Mouse (Mus musculus) adrenal gland, postnatal 10 days (tissue): ENCODE data around the gene Prdx1. TPM values are rescaled to one million over a fixed set of nuclear protein-coding genes. Genes with fewer than 3 reads are reported as not detected.
A peak's percentile ranks its signal among the peaks of the same experiment; 100 is the strongest.
"Not testable (repeated sequence)": the region's sequence is repeated elsewhere in the genome, so short reads cannot be mapped to it uniquely, and the experiment has no call there.

Experiments
- DNase-seq: peaks from one replicate; pipeline ENCODE4 v3.0.0; 2021; ENCODE audit warnings: mixed read lengths
- total RNA-seq, 2 experiments: library from RNA; stranded (reverse); gene quantifications; 2 replicates each; pipeline ENCODE4 v1.2.3; 2021

The Prdx1 gene
- total RNA-seq, 2 experiments from 2014 or later, result 573 to 689 TPM

GRCm38 (mm10) chr4:116677808-116678207 lies 7.5 kb upstream of the Prdx1 start:
- no peak for DNase-seq

GRCm38 (mm10) chr4:116679141-116679540 lies 6.2 kb upstream of the Prdx1 start:
- no peak for DNase-seq

GRCm38 (mm10) chr4:116680521-116680920 lies 4.8 kb upstream of the Prdx1 start:
- not testable (repeated sequence) for DNase-seq

- no peak for DNase-seq
Measured at GRCm38 (mm10) chr4:116683957-116684356, 1.4 kb upstream of the Prdx1 start.

GRCm38 (mm10) chr4:116684665-116685064 lies 679 bp upstream of the Prdx1 start:
- no peak for DNase-seq

- DNase-seq, result no peak
Measured at GRCm38 (mm10) chr4:116687041-116687440, 1.7 kb downstream of the Prdx1 start.

GRCm38 (mm10) chr4:116689309-116689876 lies 4.0 kb downstream of the Prdx1 start:
- no peak for DNase-seq

- DNase-seq, result no peak
Measured at GRCm38 (mm10) chr4:116692146-116692545, 6.8 kb downstream of the Prdx1 start.

- DNase-seq, result no peak
Measured at GRCm38 (mm10) chr4:116693785-116694184, 8.4 kb downstream of the Prdx1 start.

- DNase-seq, result peak; percentile 61
Measured at GRCm38 (mm10) chr4:116698693-116699342, 13.5 kb downstream of the Prdx1 start.

- DNase-seq, result no peak
Measured at GRCm38 (mm10) chr4:116700964-116701363, 15.6 kb downstream of the Prdx1 start.

GRCm38 (mm10) chr4:116703804-116704203 lies 18.5 kb downstream of the Prdx1 start:
- peak; percentile 87 for DNase-seq

- no peak for DNase-seq
Measured at GRCm38 (mm10) chr4:116707666-116708065, 22.3 kb downstream of the Prdx1 start.

GRCm38 (mm10) chr4:116708201-116708764 lies 22.9 kb downstream of the Prdx1 start, which contains the start of the genes Mmachc and Ccdc163:
Gene Mmachc, minus strand, starts transcription at chr4:116708406.
Gene Ccdc163, plus strand, starts transcription at chr4:116708509.
- DNase-seq, result peak; percentile 89

GRCm38 (mm10) chr4:116708791-116709390 lies 23.5 kb downstream of the Prdx1 start:
- no peak for DNase-seq

GRCm38 (mm10) chr4:116710154-116710553 lies 24.8 kb downstream of the Prdx1 start:
- no peak for DNase-seq

GRCm38 (mm10) chr4:116712536-116712935 lies 27.2 kb downstream of the Prdx1 start:
- DNase-seq, result no peak

GRCm38 (mm10) chr4:116719396-116719795 lies 34.1 kb downstream of the Prdx1 start:
- DNase-seq, result peak; percentile 81

- DNase-seq, result peak; percentile 92
Measured at GRCm38 (mm10) chr4:116720343-116721097, 35.2 kb downstream of the Prdx1 start, which contains the start of gene Tesk2. Gene Tesk2, plus strand, starts transcription at chr4:116720948.

GRCm38 (mm10) chr4:116721098-116721628 lies 35.8 kb downstream of the Prdx1 start:
- DNase-seq, result no peak

- DNase-seq, result no peak
Measured at GRCm38 (mm10) chr4:116722230-116722629, 36.9 kb downstream of the Prdx1 start.

GRCm38 (mm10) chr4:116725444-116725843 lies 40.1 kb downstream of the Prdx1 start:
- no peak for DNase-seq
